Mouse (Mus musculus) spleen, adult 2 months (tissue): ENCODE data around the gene Cherp.

Source experiments
- CTCF ChIP-seq: fragments of 200-500 bp; IDR thresholded peaks from 2 replicates; pipeline ENCODE4 v1.5.1; 2011; ENCODE audit warnings: mild to moderate bottlenecking, inconsistent platforms; ENCODE audit not compliant: insufficient read depth, insufficient read length, insufficient replicate concordance; ENCODE audit errors: extremely low read depth
- POLR2A ChIP-seq: fragments of 200-500 bp; IDR thresholded peaks from 2 replicates; pipeline ENCODE4 v1.6.1; 2011; ENCODE audit warnings: low read depth, low read length, inconsistent platforms

DNA sequence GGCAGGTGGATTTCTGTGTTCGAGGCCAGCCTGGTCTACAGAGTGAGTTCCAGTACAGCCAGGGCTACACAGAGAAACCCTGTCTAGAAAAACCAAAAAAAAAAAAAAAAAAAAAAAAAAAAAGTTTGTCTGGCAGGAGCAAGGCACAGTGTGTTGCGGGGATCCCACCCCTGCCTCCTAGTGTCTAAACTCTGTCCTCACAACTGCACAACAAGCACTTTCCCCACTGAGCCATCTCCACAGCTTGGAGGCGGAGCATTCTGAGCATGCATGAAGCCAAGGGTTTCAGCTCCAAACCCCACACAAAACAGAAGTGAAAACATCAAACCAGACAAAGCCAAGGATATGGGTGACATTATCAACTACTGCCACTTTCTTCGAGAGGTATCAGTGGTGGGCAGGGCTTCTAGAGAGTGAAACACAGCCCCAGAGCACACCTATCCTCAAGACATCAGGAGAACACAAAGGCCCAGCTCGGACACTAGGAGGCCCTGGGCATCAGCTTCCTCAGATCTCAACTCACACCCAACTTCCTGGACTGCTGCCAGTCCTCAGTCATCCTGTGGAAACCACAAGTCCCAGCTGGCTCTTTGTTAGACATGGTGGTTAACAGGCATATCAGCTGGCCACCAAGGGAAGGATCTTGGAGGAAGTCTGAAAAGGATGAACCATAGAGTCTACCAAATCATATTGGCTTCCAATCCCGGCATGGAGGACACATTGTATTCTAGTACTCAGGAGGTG is 10.6 kb upstream of the Cherp start:
- no peak for TF ChIP-seq POLR2A
- no peak for TF ChIP-seq CTCF
